Mouse (Mus musculus): Measurements from ENCODE around the gene Olfr1434.

DNA sequence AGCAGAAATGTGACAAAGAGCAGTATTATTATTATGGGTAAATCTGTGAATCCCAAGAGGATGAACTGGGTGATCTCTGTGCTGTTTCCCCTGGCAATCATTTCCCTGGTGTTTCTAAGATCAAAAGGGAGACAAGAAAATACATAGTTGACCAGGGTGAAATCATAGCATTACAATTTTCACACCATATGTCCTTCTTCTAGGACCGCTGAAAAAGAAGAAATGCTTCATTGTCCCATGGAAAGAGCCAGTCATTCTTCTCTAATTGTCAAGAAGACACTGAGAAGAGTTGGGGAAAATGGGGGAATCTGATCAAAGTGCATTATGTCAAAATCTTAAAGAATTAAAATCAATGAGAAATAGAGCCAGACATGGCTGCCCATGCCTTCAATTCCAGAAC, 38.1 kb upstream of the Olfr1434 start, which contains the start of gene Olfr262:
- TF ChIP-seq CTCF (IDR thresholded peaks at IDR 0.05; ENCODE audit: low read depth) (no peak), EP300 (IDR thresholded peaks at IDR 0.05; ENCODE audit: low read depth) (no peak)

All from liver, postnatal 0 days (tissue).